Mouse (Mus musculus) urinary bladder, adult 2 months (tissue): Measurements from ENCODE around the gene Ager. TPM values are rescaled to one million over a fixed set of nuclear protein-coding genes. Genes with fewer than 3 reads are reported as not detected.

Source experiments
- DNase-seq: peaks from one replicate; pipeline ENCODE4 v3.0.0; 2022; ENCODE audit warnings: low spot score
- polyA plus RNA-seq: library from polyadenylated mRNA; depleted of rRNA; stranded (reverse); fragments of >200 nt; gene quantifications from 2 replicates; pipeline ENCODE4 v1.2.3, GENCODE M21; 2012

Gene Ager
- polyA plus RNA-seq, 1 experiment, result 6.1 TPM

DNA sequence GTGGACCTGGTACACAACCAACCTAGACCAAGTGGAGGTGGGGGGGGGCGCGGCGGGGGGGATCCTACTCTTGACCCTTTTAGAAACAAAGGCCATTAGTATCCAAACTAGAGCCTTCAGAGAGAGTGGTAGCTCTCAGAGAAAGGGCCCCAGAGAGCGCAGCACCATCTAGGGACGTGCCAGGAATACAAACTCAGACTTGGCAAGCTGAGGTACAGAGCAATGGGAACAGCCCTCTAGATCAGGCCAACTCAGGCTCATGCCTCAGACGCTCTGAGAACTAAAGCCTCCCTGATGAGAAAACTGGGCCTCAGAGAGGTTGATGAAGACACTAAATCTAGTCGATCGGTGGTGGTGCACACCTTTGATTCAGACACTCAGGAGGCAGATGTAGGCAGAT, 12.5 kb upstream of the Ager start:
- DNase-seq, result no peak

DNA sequence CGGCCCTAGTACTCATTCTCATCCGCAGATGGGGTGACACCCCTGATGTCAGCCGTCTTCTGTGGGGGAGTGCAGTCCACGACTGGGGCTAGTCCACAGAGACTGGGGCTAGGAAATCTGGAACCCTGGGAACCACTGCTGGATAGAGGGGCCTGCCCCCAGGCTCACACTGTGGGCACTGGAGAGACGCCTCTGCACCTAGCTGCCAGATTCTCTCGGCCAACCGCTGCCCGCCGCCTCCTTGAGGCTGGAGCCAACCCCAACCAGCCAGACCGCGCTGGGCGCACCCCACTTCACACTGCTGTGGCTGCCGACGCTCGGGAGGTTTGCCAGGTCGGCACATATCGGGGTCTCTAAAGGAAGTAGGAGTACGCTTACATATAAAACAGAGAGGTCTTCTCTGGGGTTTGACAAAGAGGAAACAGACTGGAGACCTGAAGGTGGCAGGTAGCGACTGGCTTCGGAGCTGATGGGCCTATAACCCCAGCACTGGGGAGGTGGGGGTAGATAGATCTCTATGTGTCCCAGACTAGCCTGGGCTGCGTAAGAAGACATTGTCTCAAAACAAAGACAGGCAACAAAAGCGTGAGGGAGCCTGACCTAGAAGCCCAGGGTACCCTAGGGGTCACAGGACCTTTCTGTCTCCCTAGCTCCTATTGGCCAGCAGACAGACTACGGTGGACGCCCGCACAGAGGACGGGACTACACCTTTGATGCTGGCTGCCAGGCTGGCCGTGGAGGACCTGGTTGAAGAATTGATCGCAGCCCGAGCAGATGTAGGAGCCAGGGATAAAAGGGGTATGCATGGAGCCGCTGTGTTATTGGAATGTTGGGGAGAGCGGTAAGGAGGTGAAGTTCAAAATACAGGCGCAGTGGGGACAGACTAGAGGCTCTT, 11.5 kb upstream of the Ager start:
- DNase-seq, result no peak

DNA sequence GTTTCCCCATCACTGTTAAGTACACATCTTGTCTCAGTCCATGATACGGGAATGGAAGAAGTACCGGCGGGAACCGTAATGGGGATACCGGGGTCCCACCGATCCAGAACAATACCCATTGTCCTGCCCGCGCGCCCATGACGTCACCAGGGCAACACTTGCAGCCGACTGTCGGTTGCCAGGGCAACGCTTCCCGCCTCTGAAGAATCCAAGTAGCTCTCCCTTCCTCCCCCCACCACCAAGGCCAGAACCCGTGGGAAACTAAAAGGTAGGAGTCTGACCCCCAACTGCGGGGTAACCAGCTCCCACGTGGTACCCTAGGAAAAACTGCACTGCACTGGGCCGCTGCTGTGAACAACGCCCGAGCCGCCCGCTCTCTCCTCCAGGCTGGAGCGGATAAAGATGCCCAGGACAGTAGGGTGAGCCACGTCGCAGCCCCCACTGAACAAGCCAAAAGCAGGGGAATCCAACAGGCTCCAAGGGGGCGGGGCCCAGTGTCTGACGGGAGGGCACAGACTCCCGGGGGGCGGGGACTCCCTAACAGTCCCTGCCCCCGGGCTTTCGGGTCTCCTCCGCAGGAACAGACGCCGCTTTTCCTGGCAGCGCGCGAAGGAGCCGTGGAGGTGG, 10.8 kb upstream of the Ager start:
- peak; percentile 56 for DNase-seq

DNA sequence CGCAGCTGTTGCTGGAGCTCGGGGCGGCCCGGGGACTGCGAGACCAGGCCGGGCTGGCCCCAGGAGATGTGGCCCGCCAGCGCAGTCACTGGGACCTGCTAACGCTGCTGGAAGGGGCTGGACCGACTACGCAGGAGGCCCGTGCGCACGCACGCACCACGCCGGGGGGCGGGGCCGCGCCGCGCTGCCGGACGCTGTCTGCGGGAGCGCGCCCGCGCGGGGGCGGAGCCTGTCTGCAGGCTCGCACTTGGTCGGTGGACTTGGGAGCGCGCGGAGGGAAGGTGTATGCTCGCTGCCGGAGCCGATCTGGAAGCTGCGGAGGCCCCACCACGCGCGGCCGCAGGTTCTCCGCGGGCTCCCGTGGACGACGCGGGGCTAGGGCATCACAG, 10.2 kb upstream of the Ager start:
- DNase-seq, result peak; percentile 96

DNA sequence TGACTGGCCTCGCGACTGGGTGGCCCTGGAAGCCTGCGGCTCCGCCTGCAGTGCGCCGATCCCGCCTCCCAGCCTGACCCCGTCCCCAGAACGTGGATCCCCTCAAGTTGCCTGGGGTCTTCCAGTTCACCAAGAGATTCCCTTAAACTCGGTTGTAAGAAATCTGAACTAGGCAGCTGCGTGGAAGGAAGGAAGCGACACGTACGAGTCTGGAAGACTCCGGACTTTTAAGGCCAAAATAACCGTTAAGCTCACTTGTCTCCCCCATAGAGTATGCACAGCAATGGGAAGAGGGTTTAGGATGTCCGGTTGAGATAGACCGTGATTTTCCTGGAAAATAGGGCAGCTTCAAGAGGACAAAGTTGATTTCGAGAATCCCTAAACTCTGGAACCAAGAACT, 9.8 kb upstream of the Ager start:
- no peak for DNase-seq

DNA sequence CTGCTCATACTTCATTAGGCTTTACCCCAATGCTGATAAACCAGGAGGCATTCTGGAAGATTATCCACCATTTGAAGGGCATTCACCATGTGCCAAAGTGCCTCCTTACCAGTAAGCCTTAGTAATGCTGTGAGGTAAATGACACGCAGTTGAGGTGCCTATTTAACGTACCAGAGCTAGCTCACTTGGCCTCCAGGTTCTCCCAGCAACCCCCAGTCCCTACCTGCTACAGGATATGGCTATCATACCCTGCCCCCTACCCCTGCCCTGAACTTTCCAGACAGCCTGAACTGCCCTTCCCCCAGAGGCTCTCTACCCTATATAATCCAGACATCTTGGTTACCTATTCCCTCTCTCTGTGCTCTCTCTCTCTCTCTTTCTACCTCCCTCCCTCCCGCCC, 8.9 kb upstream of the Ager start:
- no peak for DNase-seq

DNA sequence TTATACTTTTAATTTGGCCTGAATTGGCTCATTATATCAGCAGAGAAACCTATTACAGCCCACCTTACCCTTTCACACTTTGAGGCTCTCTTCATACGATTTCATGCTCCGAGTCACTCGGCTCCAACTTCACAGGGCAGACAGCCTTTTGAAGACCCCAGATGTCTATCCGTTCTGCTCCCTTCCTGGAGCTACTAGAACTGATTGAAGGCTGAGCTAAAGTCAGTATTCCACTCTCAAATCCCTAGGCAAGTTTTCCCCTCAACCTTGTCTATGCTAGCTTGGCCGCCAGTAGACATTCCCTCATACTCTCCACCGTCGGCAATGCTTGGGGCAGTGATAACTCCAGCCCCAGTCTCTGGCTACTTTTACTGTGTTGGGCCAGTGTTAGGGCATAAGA, 8.5 kb upstream of the Ager start:
- no peak for DNase-seq

DNA sequence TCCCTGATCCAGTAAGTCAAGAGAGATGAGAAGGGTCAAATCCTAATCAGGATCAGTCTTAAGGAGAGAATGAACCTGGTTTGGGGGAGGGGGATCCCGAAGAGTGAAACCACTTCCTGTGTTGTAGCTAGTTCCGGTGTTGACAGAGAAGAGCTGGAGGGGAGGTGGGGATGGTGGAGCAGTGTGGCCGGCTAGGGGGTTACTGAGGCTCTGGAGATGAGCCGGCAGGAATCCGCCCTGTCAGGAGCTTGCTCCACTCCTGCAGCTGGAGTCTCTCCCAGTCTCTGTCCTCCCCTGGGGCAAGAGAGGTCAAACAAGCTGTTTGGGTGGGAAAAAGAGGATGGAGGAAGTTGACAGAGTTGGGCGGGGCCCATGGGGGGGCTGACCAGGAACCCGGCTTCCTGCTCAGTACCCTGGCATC, 8.0 kb upstream of the Ager start, which contains the start of gene Gpsm3:
Gpsm3 (plus strand) TSS at position 126 of the 421 bp plus-strand sequence.
- no peak for DNase-seq

DNA sequence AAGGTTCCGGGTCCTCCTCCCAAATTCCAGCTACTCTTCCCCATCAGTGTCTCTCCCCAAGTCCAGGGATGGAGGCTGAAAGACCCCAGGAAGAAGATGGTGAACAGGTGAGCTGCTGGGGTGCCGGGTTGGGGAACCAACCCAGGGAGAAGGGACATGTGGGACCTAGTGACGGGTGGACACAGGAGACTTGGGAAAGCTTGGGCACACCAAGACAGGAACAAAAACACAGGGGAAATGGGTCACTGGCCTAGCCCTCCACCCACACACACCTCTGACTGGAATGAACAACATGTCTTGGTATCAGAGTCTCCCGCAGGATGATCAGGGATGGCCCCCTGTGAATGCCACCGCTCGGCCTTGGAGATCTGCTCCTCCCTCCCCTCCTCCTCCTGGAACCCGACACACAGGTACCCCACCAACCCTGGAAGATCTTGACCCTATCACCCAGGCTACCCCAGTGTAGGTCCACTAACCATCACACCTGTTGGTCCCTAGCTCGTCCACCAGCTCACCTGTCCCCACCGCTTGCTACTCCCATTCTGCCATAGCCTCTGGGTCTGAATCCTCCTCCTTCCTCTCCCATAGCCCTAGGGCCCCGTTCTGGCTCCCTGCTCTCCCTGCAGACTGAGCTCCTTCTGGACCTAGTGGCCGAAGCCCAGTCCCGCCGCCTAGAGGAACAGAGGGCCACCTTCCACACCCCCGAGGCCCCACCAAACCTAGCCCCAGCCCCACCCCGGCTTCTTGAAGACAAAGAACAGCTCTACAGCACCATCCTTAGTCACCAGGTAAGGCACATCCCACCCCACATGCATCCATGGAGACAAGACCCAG, 7.3 kb upstream of the Ager start:
- no peak for DNase-seq

DNA sequence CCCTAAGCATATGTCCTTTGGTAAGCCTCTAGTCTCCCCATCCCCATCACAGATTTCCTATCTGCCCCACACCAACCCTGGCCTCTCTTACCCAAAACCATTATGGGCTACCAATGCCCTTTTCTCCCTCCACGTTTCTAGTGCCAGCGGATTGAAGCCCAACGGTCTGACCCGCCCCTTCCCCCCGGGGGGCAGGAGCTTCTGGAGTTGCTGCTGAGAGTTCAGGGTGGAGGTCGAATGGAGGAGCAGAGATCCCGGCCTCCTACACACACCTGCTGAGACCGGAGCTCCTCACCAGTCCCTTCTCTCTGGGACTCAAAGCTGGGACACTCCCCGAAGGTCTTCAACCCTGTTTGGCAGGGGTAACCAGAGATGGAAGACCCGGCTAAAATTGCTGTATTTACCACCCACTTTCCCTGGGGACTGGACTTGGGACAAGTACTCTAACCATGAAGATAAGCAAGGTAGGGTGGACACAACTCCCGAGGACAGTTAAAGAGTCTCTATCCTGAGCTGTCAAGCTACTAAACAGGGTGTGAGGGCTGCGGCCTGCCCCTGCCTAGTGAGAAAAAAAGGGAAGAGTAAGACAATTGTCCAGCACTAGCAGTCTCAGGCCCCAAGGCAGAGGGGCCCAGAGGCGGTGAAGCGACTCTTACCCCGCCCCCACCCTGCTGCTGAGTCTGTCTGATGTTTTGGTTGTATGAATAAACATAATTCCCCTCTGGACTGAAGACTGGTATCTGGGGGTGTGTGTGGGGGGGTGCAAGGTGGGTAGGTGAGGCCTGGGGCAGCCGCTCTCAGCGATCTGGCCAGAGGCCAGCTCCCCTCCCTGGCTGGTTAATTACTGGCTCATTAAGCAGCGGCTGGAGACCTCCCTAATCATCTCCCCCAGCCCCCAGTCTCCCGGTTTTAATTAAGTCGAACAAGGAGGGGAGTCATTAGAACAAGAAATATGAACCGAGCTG, 6.4 kb upstream of the Ager start, which contains the start of gene Pbx2:
Pbx2 (plus strand) TSS at position 238 of the 965 bp plus-strand sequence.
- no peak for DNase-seq

DNA sequence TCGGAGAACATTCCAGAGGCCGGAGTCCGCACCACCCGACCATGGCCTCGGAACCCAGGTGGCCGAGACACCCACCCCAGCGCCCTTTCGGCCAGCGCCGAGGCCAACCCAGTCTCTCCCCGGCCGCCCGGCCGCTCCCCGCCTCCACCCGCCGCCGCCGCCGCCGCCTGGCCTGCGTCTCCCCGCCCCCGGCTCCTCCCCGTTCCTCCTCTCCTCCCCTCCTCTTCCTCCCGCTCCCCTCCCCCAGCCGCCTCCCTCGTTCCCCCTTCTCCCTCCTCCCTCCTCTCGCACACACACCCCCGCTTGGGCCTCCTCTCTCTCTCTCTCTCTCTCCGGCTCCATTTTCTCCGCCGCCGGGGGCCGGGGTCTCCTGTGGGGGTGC, 5.7 kb upstream of the Ager start:
- peak; percentile 75 for DNase-seq

DNA sequence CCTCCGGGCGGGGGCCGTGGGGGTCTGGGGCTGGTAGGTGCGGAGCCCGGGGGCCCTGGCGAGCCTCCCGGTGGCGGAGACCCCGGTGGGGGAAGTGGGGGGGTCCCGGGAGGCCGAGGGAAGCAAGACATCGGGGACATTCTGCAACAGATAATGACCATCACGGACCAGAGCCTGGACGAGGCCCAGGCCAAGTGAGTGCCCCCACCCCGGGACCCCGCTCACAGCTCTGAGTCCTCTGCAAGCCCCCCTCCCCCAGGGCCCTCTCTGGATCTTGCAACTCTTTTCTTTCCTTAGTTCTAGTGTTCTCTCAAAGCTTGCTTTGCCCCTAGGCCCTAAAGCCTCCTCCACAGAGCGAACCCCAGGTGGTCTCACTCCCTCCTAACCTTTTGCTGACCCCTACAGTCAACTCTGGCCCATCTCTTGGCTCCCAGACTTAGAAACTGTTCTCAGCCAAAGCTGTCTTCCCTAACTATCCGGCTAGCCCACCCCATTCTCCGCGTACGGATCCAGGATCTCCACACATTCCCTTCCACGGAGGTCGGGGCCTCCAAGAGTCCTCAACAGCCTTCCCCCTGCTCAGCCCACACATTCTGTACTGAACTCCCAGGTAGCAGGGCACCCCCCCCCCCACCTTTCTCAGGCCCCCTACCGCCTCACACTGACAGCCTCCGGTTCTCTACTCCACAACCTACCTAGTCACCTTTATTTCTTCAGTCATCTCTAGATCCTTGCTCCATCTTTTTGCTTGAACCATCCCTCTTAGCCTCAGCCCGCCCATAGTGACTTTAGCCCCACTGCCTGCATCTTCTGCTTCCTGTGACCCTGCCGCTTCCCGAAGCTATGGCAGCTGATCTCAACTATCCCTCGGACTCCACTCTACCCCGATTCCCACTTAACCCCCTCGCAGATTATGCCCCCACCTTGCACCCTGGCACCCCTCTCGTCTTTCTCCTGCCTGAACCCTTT, 4.8 kb upstream of the Ager start:
- DNase-seq, result no peak

DNA sequence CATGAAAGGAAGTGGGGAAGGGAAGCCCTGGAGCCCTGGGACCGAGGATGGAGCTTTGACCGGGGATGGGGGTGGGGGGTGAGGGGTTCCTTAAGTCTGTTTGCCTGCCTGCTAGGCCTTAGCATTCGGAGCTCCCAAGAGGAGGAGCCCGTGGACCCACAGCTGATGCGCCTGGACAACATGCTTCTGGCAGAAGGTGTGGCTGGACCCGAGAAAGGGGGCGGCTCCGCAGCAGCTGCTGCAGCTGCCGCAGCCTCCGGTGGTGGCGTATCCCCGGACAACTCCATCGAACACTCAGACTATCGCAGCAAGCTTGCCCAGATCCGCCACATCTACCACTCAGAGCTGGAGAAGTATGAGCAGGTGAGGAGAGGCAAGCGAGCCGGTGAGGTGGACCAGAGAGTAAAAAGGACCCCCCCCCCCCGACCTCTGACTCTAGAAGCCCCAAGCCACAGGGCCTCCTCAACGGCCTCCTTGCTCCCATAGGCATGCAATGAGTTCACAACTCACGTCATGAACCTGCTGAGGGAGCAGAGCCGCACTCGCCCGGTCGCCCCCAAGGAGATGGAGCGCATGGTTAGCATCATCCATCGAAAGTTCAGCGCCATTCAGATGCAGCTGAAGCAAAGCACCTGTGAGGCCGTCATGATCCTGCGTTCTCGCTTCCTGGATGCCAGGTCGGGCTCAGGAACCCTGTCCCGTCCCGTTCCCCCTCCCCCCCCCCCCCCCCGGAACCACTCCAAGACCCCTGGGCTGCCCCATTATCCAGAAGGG, 3.7 kb upstream of the Ager start:
- no peak for DNase-seq

DNA sequence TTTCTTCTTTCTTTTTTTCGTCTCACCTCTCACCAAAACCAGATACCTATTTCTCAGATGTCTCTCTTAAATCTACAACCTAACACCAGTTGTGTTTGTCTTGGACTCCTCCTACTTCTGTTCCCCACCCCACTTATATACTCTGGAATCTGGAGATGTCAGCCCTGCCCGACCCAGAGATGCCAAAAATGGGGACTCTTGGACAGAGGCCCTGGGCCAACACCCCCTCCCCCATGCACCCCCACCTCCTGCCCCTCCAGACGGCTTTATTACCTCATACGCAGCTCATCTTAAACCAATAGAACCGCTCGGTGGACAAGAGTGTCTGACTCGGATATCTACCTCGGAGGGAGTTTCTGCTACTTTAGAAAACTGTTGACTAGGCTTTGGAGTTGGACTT, 1.6 kb upstream of the Ager start:
- no peak for DNase-seq

DNA sequence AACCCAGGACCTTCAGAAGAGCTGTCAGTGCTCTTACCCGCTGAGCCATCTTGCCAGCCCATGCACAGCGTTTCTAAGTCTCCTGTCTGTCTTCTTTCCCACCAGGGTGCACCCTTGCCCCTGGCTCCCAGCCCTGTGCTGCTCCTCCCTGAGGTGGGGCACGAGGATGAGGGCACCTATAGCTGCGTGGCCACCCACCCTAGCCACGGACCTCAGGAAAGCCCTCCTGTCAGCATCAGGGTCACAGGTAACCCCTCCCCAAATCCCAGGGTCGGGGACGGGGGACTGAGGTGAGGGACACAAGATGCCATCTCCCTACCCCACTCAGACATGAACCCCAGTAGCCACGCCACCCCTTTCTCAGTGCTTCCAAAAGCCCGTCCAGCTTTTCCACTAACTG, 2.2 kb downstream of the Ager start:
- no peak for DNase-seq

DNA sequence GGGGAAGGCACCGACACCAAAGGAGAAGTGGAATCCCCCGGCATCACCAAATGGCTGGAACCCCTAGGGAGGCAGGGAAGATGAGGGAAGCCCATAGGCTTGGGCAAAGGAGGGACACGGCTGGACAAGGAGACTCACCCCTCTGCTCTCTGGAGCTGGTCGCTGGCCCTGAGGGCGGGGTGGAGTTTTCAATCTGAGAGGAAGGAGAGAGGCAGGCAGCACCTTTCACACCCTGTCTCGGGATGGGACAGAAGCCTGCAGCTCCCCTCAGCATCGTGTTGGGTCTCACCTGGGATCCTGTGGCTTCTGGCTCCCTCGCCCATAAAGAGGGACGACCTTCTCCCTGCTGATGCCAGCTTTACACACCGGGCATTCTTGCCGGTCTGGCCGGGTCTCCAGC, 4.1 kb downstream of the Ager start:
- no peak for DNase-seq

DNA sequence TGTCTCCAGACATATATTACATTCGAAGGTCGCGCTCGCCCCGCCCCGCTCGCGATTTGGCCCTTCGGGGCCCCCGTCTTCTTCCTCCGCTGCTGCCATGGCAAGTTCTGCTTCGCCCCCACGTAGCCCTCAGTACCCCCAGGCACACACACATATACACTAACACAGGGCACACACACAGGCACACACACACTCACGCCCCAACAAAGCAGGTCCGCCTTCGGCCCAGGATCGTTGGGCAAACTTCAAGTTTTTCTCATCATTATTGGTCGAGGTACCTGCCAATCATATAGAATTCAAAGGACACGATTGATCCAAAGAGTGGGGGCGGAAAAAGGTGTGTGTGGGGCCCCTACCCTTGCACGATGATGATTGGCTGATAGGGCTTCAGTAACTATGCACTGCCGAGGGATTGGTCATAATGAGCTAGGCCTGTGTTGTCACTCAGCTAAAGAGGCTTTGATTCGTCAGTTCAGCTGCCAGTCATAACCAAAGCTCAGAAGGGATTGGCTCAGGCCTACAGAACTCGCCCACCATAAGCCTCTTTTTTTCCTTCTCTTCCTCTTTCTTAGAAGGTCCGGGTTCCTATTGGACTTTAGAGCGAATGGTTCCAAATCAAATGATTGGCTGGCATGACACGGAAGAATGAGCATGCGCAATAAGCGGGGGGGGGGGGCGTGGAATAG, 5.9 kb downstream of the Ager start, which contains the start of gene Rnf5:
Rnf5 (minus strand) TSS at position 316 of the 686 bp plus-strand sequence.
- peak; percentile 77 for DNase-seq

DNA sequence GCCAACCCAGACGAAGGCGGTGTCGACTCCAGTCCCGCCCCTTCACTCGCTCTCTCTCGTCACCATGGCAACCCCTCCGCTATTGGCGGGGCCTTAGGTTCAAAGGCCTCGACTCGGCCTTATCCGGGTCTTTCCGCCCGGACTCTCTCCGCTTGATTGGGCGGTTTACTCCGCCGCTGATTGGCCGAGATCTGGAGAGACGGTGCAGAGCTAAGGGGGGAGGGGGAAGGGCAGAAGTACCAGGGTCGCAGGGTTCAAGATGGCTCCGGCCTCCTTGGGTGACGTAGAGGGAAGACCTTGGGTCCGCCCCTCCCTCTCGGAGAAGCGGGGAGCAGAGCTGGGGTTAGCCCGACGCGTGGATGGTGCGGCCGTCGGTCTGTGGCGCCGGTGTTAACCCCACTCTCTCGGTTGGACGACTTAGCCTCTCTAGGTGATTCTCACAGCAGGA, 6.4 kb downstream of the Ager start, which contains the start of gene Agpat1:
Agpat1 (plus strand) TSS at position 202 of the 448 bp plus-strand sequence.
- DNase-seq, result peak; percentile 82
